Mouse (Mus musculus): ENCODE results near the gene Ndufa7.
"Not testable (repeated sequence)": the region's sequence is repeated elsewhere in the genome, so short reads cannot be mapped to it uniquely, and the experiment has no call there.

The Ndufa7 gene

GRCm38 (mm10) chr17:33884320-33884719 is 59.9 kb downstream of the Ndufa7 start:
- not testable (repeated sequence) for DNase-seq

- DNase-seq: not testable (repeated sequence)
Measured at GRCm38 (mm10) chr17:33887802-33888201, 63.4 kb downstream of the Ndufa7 start.
